Mouse (Mus musculus) erythroid progenitor cell, adult 5-6 weeks (primary cell): ENCODE results near the gene Pou3f1. TPM values are rescaled to one million over a fixed set of nuclear protein-coding genes. Genes with fewer than 3 reads are reported as not detected.
A peak's percentile ranks its signal among the peaks of the same experiment; 100 is the strongest.

Experiments
- ATAC-seq: replicated peaks from 2 replicates; pipeline ENCODE4 v1.8.0; 2016; ENCODE audit warnings: moderate number of reproducible peaks, mild to moderate bottlenecking, moderate TSS enrichment, inconsistent platforms; ENCODE audit not compliant: poor library complexity, low FRiP score, severe bottlenecking
- total RNA-seq, 2 experiments: library from RNA; stranded (forward) in 1 of 2; stranded (reverse) in 1 of 2; fragments of 150-400 nt in 1 of 2; fragments of 186-747, 209-891 nt in 1 of 2; gene quantifications; 2 replicates each; pipeline versions ENCODE4 v1.2.3 to v1.2.4; 2015 to 2017; ENCODE audit warnings: low replicate concordance in 2 of 2

Pou3f1 gene
- total RNA-seq, 2 experiments from 2014 or later, result not detected

GRCm38 (mm10) chr4:124652886-124653285, 3.7 kb upstream of the Pou3f1 start:
- no peak for ATAC-seq

GRCm38 (mm10) chr4:124656854-124657650, 445 bp downstream of the Pou3f1 start:
- no peak for ATAC-seq

GRCm38 (mm10) chr4:124657781-124658180, 1.2 kb downstream of the Pou3f1 start:
- no peak for ATAC-seq

- ATAC-seq, result no peak
These were observed 1.8 kb downstream of the Pou3f1 start for GRCm38 (mm10) chr4:124658412-124658851.

GRCm38 (mm10) chr4:124659251-124660217, 2.9 kb downstream of the Pou3f1 start:
- no peak for ATAC-seq

- ATAC-seq, result no peak
These were observed 4.0 kb downstream of the Pou3f1 start for GRCm38 (mm10) chr4:124660603-124661002.

- ATAC-seq, result no peak
These were observed 6.4 kb downstream of the Pou3f1 start for GRCm38 (mm10) chr4:124663034-124663433.

GRCm38 (mm10) chr4:124664185-124664584, 7.6 kb downstream of the Pou3f1 start:
- ATAC-seq, result no peak

GRCm38 (mm10) chr4:124664604-124665003, 8.0 kb downstream of the Pou3f1 start:
- ATAC-seq, result no peak

GRCm38 (mm10) chr4:124667476-124668033, 10.9 kb downstream of the Pou3f1 start:
- no peak for ATAC-seq

GRCm38 (mm10) chr4:124668078-124668477, 11.5 kb downstream of the Pou3f1 start:
- ATAC-seq, result no peak

- ATAC-seq, result no peak
These were observed 13.6 kb downstream of the Pou3f1 start for GRCm38 (mm10) chr4:124670232-124670631.

GRCm38 (mm10) chr4:124671583-124671982, 15.0 kb downstream of the Pou3f1 start:
- no peak for ATAC-seq

GRCm38 (mm10) chr4:124672347-124673320, 16.0 kb downstream of the Pou3f1 start:
- no peak for ATAC-seq

- peak; percentile 36 for ATAC-seq
These were observed 17.9 kb downstream of the Pou3f1 start for GRCm38 (mm10) chr4:124674334-124675032.

- ATAC-seq, result no peak
These were observed 18.4 kb downstream of the Pou3f1 start for GRCm38 (mm10) chr4:124675037-124675436.

- no peak for ATAC-seq
These were observed 19.4 kb downstream of the Pou3f1 start for GRCm38 (mm10) chr4:124675958-124676357.

GRCm38 (mm10) chr4:124682270-124682669, 25.7 kb downstream of the Pou3f1 start:
- ATAC-seq, result no peak

- no peak for ATAC-seq
These were observed 26.9 kb downstream of the Pou3f1 start for GRCm38 (mm10) chr4:124683474-124683873.
